Mouse (Mus musculus): ENCODE measurements around the gene Adar. TPM values are rescaled to one million over a fixed set of nuclear protein-coding genes. Genes with fewer than 3 reads are reported as not detected.
A peak's percentile ranks its signal among the peaks of the same experiment; 100 is the strongest.

The Adar gene
- 27.1 and 30.3 TPM in 2 replicates for polyA plus RNA-seq (2015; fragmentation: Nextera tagmentation; extraction: Ambion mirVana)

DNA sequence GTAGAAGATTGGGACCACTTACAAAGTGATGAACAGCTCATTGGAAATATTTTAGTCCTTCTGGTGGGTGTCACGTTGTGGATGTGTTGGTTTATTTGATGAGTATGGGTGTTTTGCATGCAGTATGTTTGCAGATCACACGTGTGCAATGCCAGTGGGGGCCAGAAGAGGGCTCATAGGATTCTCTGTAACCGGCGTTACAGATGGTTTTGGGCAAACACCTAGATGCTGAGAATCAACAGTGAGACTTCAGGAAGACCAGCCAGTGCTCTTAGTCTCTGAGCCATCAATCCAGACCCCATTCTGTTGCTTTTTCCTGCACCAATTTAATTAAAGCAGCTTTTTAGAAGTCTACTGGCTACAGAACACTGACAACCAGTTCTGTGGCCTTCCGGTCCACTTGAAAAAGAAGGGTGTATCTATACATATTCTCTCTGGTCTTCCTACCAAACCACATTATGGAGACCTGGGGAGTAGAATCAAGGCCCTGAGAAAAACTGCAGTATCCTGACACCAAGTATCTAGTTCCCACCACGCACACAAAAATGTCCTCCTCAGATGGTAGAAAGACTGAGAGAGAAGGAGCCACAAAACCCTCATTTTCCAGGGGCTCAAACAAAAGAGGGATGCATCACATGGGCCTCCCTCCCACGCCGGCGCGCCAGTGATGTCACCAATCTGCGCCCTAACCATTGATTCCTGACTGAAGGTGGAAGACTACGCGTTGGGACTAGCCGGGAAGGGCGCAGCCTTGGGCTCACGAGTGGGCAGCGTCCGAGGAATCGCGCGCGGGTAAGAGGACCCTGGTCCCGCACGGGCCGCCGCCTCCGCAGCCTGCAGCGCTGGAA is at the start of gene Adar:
TSS of gene Adar (plus strand) at position 664 of the 848 bp plus-strand sequence.
- H3K9ac ChIP-seq, result peak within 1 kb of the TSS; percentile 91
- peak within 1 kb of the TSS; percentile 88 for H3K27ac ChIP-seq (replicated peaks)
- H3K4me1 ChIP-seq (replicated peaks), result peaks cover 26% of the 10 kb centered on the region
- no peaks in the 10 kb centered on the region for H3K9me3 ChIP-seq
- no peaks in the 10 kb centered on the region for H3K36me3 ChIP-seq
- H3K27me3 ChIP-seq, result no peaks in the 10 kb centered on the region
- ATAC-seq (ENCODE audit: low FRiP score, low read depth), result peak; percentile 88
- peak within 1 kb of the TSS; percentile 77 for H3K4me2 ChIP-seq
- 4% methylated on average over 28 of the region's 28 CpGs for WGBS
- H3K4me3 ChIP-seq, result peak within 1 kb of the TSS; percentile 83

DNA sequence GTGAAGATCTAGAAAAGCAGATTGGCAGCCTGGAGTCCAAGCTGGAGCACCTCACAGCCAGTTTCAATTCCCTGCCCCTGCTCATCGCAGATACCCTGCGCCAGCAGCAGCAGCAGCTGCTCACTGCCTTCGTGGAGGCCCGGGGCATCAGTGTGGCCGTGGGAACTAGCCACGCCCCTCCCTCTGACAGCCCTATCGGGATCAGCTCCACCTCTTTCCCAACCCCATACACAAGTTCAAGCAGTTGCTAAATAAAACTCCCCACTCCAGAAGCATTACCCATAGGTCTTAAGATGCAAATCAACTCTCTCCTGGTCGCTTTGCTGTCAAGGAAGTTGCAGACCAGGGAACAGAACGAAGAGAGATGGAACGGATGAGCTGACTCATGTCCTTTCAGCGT is 47.7 kb upstream of the Adar start:
- no peak overlapping the region for H3K4me3 ChIP-seq
- H3K4me2 ChIP-seq, result no peak overlapping the region
- H3K9ac ChIP-seq, result no peak overlapping the region
- peaks cover 10% of the 10 kb centered on the region; the same call in 1 of the 2 replicates for H3K4me1 ChIP-seq (replicated peaks)
- 34% methylated on average over 11 of the region's 11 CpGs for WGBS
- no peak overlapping the region for H3K27ac ChIP-seq (replicated peaks)
- H3K9me3 ChIP-seq, result no peaks in the 10 kb centered on the region
- no peaks in the 10 kb centered on the region for H3K27me3 ChIP-seq
- ATAC-seq (ENCODE audit: low FRiP score, low read depth), result no peak
- H3K36me3 ChIP-seq, result no peaks in the 10 kb centered on the region

DNA sequence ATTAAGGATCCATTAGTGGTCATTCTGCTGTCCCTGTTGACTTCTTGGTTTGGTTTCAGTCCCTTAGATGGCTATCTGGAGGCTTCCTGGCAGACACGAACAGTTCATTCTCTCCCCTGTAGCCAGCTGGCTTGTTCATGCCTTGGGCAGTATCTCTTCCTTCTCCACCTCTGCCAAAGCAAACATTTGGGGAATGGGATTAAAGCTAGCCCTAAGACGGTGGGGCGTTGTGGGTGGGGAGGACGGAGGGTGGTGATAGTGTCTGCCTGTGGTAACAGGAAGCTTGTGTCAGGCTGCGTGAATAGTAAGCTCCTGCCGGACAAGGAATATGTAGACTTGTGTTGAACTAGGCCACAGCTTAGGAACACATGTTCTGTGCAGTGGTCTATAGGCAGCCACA is 43.5 kb upstream of the Adar start:
- Histone ChIP-seq H3K4me3 (no peak overlapping the region), H3K4me2 (no peak overlapping the region), H3K27me3 (no peaks in the 10 kb centered on the region), H3K4me1 (replicated peaks) (no peaks in the 10 kb centered on the region; the same call in 1 of the 2 replicates), H3K36me3 (no peaks in the 10 kb centered on the region), H3K9ac (no peak overlapping the region), H3K9me3 (no peaks in the 10 kb centered on the region), H3K27ac (replicated peaks) (no peak overlapping the region)
- 80% methylated on average over 6 of the region's 6 CpGs for WGBS
- ATAC-seq (ENCODE audit: low FRiP score, low read depth), result no peak

DNA sequence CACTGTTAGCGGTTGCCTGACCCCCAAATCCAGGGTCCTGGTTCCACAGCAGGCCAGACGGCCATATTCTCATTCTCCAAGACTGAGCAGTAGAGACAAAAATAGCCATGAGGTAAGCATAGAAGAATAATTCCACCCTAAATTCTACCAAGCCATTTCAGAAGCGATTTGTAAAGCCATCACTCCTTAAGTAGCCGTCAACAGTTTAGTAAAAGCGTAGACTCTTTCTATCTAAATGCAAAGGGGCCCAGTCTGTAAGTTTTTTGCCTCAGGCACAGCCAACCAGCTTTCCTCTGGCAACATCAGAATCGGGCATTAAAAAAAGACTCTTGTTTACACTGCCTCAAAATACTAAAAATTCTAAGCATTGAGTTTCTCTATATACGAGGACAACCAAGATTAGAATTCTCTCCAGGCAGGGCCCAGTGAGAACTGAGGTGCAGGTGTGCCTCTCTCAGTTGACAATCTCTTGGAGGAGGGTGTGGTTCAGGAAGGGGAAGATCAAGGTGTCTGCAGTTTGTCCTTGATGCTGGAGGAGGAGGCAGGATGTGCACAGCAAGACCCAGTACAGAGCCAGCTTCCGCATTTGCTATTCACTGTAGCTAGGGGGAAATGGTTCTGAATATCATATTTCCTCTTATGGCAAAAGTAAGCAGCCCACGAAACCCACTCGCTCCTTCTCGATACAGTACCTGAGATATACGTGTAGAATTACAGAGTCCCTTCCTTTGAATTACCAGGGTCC is 42.1 kb upstream of the Adar start:
- Histone ChIP-seq H3K27me3 (no peaks in the 10 kb centered on the region), H3K4me3 (no peak overlapping the region), H3K9me3 (no peaks in the 10 kb centered on the region), H3K4me1 (replicated peaks) (0 out of 2 replicates have a peak, but pooled peaks cover 5% of the 10 kb centered on the region), H3K4me2 (no peak overlapping the region), H3K36me3 (no peaks in the 10 kb centered on the region), H3K9ac (no peak overlapping the region), H3K27ac (replicated peaks) (no peak overlapping the region)
- 87% methylated on average over 12 of the region's 12 CpGs for WGBS
- ATAC-seq (ENCODE audit: low FRiP score, low read depth), result no peak

DNA sequence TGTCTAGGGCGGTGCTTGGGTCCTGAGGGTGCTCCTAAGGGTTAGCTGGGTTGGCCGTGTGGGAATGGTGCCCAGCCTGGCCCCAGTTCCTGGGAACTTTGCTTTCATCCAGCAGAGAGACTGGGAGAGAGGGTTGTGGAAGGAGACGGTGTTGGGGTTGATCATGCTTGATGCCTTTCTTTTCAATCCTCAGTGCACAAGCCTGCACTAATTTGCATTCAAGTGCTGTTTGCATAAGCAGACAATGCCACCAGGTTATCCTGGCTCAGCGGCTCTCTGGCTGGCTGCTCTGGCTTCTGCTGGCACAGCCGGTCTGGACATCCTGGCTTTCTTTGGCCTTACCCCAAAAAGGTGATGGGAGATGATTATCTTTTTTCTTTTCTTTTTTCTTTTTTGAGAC is 37.2 kb upstream of the Adar start:
- peak; percentile 42; the same call in 1 of the 2 replicates for ATAC-seq (ENCODE audit: low FRiP score, low read depth)
- 0 out of 2 replicates have a peak overlapping the region, but pooled peaks have one; percentile 15 for H3K27ac ChIP-seq (replicated peaks)

DNA sequence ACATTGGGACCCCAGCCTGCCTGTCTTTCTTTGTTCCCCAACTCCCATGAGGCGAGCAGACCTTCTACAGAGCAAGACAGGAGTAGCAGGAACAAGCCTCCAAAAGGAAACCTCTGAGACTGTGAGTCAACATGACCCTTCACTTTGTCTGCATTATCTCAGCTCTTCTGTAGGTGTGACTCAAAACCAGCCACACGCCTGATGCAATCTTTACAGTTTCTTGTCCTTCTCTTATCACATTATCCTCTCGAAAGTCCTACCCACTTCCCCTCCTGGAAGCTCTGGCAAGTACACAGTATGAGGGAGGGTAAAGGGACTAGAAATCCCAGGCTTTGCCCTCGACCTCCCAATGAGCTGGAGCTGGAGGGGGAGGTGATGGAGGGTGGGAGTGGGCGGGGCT is 28.8 kb upstream of the Adar start:
- Histone ChIP-seq H3K4me3 (no peak overlapping the region), H3K4me1 (replicated peaks) (peaks cover 27% of the 10 kb centered on the region), H3K36me3 (no peaks in the 10 kb centered on the region), H3K27me3 (no peaks in the 10 kb centered on the region), H3K27ac (replicated peaks) (no peak overlapping the region), H3K4me2 (no peak overlapping the region), H3K9ac (no peak overlapping the region), H3K9me3 (no peaks in the 10 kb centered on the region)
- no peak for ATAC-seq (ENCODE audit: low FRiP score, low read depth)
- 57% methylated on average over 5 of the region's 5 CpGs for WGBS

More for the DNA sequence above, 37.2 kb upstream of the Adar start:
- Histone ChIP-seq H3K4me1 (replicated peaks) (peaks cover 15% of the 10 kb centered on the region), H3K36me3 (no peaks in the 10 kb centered on the region), H3K4me3 (no peak overlapping the region), H3K27me3 (no peaks in the 10 kb centered on the region), H3K9me3 (no peaks in the 10 kb centered on the region), H3K9ac (no peak overlapping the region), H3K4me2 (no peak overlapping the region)
- 28% methylated on average over 5 of the region's 5 CpGs for WGBS

DNA sequence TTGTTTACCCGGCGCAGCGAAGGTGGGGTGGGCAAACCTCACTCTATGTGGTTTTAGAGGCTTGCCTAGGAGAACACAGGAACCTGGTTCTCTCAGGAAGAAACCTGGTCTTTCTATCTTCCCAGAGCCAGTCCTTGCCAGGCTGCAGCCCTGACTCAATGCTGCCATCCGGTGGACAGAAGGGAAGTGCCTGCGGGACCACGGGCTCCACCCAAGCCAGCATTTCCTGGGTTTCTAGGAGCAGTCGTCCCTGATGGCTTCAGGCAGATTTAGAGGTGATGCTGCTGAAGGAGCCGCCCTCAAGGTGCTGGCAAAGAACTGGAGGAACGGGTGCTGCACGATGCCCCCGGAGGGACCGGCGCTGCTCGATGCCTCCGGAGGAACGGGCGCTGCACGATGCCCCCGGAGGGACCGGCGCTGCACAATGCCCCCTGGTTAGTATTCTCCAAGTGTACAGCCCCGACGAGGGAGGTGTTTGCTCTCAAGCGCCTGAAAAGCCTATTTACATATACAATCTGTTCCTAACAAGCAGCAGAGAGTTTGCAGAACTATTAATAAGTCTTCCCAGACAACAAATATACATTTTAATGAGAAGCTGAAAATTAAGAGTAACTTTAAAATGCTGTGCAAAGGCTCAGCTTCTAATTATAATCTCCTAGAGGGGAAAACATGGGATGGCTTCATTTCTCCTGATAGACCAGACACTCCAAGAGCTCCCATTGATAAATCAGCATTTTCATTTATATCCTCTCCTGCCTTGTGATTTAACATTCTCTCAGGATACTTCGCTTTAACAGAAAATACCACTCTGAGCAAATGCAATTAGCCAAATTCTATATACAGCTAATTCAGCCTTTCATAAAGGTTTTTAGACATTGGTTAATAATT is 25.9 kb upstream of the Adar start:
- H3K27ac ChIP-seq (replicated peaks), result peak overlapping the region; percentile 90
- H3K4me1 ChIP-seq (replicated peaks), result peaks cover 15% of the 10 kb centered on the region
- H3K36me3 ChIP-seq, result no peaks in the 10 kb centered on the region
- peak; percentile 95 for ATAC-seq (ENCODE audit: low FRiP score, low read depth)
- no peaks in the 10 kb centered on the region for H3K27me3 ChIP-seq
- WGBS, result 3% methylated on average over 25 of the region's 25 CpGs
- no peaks in the 10 kb centered on the region for H3K9me3 ChIP-seq
- peak overlapping the region; percentile 83 for H3K9ac ChIP-seq
- H3K4me3 ChIP-seq, result peak overlapping the region; percentile 55
- peak overlapping the region; percentile 86 for H3K4me2 ChIP-seq

DNA sequence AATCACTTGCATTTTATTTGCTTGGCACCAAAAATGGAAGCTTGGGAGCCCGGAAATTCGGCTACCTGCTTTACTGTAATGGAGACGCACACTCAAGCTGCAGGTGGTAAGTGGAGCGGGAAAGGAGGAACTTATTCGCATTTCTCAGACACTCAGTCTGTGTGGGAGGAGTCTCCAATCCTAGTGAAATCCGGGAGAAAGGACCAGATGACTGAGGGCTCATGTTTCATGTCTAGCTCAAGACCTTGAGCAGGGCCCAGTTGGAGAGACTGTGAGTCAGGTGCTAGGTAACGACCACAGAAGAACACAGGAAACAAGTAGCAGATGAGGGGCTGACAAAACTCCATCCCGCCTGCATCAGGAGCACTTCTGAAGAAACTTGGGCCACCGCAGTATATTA is 23.0 kb upstream of the Adar start:
- Histone ChIP-seq H3K27ac (replicated peaks) (no peak overlapping the region), H3K9me3 (no peaks in the 10 kb centered on the region), H3K27me3 (no peaks in the 10 kb centered on the region), H3K4me1 (replicated peaks) (peaks cover 15% of the 10 kb centered on the region), H3K9ac (no peak overlapping the region), H3K4me3 (no peak overlapping the region), H3K4me2 (no peak overlapping the region), H3K36me3 (no peaks in the 10 kb centered on the region)
- ATAC-seq (ENCODE audit: low FRiP score, low read depth), result no peak
- 80% methylated on average over 9 of the region's 9 CpGs for WGBS

DNA sequence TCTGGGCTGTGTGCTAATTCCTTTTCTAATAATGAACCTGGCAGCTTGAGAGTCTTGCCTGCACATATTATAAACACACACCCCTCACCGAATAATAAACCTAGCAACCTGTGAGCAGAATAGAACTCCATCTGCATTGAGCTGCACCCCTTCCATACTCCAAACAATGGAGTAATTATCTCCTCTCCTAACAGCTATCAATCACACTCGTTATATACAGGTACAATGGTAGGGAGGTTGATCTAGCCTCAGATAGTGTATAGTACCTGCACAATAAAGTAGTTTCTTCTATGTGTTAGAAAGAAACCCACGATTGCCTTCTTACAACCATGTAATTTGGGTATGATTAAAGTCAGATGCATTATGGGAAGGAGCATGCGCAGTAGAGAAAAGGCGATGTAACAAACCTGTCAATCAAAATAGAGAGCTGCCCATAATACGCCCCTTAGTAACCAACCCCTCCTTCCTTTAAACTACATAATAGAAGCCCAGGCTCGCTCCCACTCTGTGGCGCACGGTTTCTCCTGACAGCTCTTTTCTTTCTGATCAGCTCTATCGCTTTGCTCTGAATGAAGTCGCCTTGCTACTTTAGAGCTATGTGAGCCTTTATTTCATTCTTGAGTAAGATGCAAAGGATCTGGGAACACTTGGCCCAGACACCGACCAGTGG is 18.5 kb upstream of the Adar start:
- no peak for ATAC-seq (ENCODE audit: low FRiP score, low read depth)
- 60% methylated on average over 12 of the region's 12 CpGs for WGBS
- no peak overlapping the region for H3K9ac ChIP-seq
- H3K4me3 ChIP-seq, result no peak overlapping the region
- 0 out of 2 replicates have a peak overlapping the region, but pooled peaks have one; percentile 31 for H3K27ac ChIP-seq (replicated peaks)
- H3K27me3 ChIP-seq, result no peaks in the 10 kb centered on the region
- no peak overlapping the region for H3K4me2 ChIP-seq
- no peaks in the 10 kb centered on the region for H3K9me3 ChIP-seq
- no peaks in the 10 kb centered on the region for H3K36me3 ChIP-seq
- no peaks in the 10 kb centered on the region for H3K4me1 ChIP-seq (replicated peaks)

DNA sequence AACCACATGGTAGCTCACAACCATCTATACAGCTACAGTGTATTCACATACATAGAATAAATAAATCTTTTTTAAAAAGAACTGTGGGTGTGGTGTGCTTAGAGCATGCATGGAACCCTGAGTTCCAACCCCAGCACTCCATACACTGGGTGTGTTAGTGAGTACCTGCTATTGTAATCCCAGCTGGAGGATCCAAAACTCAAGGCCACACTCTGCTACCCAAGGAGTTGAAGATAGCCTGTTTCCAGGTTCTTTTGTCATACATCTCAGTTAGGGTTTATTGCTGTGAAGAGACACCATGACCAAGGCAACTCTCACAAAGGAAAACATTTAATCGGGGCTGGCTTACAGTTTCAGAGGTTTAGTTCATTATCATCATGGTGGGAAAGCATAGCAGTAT is 15.9 kb upstream of the Adar start:
- Histone ChIP-seq H3K9ac (no peak overlapping the region), H3K4me2 (no peak overlapping the region), H3K27me3 (no peaks in the 10 kb centered on the region), H3K4me1 (replicated peaks) (no peaks in the 10 kb centered on the region), H3K36me3 (no peaks in the 10 kb centered on the region), H3K4me3 (no peak overlapping the region), H3K9me3 (no peaks in the 10 kb centered on the region), H3K27ac (replicated peaks) (no peak overlapping the region)
- no peak for ATAC-seq (ENCODE audit: low FRiP score, low read depth)
- WGBS, result 94% methylated on average over 1 of the region's 1 CpGs

DNA sequence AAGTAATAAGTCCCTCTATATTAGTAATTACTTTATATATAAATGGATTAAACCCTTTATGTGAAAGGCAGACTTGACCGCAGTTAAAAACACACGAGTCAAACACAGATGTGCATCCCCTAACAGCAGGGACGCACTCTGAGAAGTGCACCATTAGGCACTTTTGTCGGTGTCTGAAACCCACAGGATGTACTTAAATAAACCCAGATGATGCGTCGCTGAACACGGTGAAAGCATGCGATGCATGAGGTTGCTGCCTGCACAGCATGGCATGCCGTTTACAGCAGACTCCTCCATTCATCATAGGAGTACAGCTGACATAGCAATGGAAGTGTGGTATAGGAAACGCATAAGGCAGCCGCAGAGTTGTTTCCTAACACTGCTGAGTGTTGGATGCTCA is 14.4 kb upstream of the Adar start:
- ATAC-seq (ENCODE audit: low FRiP score, low read depth), result no peak
- 49% methylated on average over 11 of the region's 11 CpGs for WGBS

More for the DNA sequence above, 14.4 kb upstream of the Adar start:
- Histone ChIP-seq H3K4me2 (no peak overlapping the region), H3K4me3 (no peak overlapping the region), H3K36me3 (no peaks in the 10 kb centered on the region), H3K27me3 (no peaks in the 10 kb centered on the region), H3K9ac (no peak overlapping the region), H3K4me1 (replicated peaks) (no peaks in the 10 kb centered on the region), H3K9me3 (no peaks in the 10 kb centered on the region), H3K27ac (replicated peaks) (no peak overlapping the region)

Data from hindbrain, embryonic 15.5 days (tissue).